9 mouse cellular contexts compared by ENCODE assay signal in the genomic region with DNA sequence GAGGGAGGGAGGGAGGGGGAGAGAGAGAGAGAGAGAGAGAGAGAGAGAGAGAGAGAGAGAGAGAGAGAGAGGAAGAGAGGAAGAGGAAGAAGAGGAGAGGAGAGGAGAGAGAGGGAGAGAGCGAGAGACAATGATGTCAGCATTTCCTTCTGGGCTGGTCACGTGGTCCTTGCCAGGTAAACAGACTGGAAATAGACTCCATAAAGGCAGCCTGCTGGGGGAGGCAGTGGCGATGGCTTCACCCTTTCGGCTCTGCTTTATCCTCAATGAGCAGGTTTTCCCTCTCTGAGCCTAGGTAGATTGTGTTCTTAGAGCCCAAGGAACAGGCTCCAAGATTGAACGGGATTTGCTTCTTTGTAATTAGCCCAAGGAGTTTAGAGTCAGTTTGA.
A peak's percentile ranks its signal among the peaks of the same experiment; 100 is the strongest.
DNase-seq lines count a peak whose midpoint lies in the region; ATAC-seq and TF ChIP-seq lines count a peak whose summit lies in the region.
"Had no signal": no experiment of that assay in that cellular context is flagged by ENCODE, and none has a peak within 500 bp of the region (broad histone marks: within the 10 kb centered on the region; RNA-seq: fewer than 3 reads in every experiment).

No protein-coding gene starts in this region.

- intact Hi-C loops in heart, postnatal 14 days (cut with DNase I): loop anchor here (5.0 to 10.0 kb wide), 3 partner anchors 95 to 493 kb away; no protein-coding TSS in a partner anchor

- H3K27me3 ChIP-seq in heart, embryonic 13.5 days (replicated peaks): peaks cover 35% of the 10 kb centered on the region
- peaks cover 28% of the 10 kb centered on the region for H3K27me3 ChIP-seq in intestine, postnatal 0 days (replicated peaks; ENCODE audit: control insufficient read depth, insufficient read depth, low read length)
- peaks cover 67% of the 10 kb centered on the region for H3K27me3 ChIP-seq in midbrain, embryonic 10.5 days (ENCODE audit: low read depth, poor library complexity, severe bottlenecking)
- H3K27me3 ChIP-seq: Patski had no signal

- H3K4me3 ChIP-seq in heart, embryonic 13.5 days: peak overlapping the region; percentile 46
- H3K4me3 ChIP-seq in intestine, postnatal 0 days (ENCODE audit: low read depth, low read length): peak overlapping the region; percentile 31
- peak overlapping the region; percentile 48 for H3K4me3 ChIP-seq in midbrain, embryonic 10.5 days

- 6% methylated on average over 5 of the region's 5 CpGs for WGBS in heart, embryonic 13.5 days
- WGBS in intestine, postnatal 0 days: 4% methylated on average over 5 of the region's 5 CpGs
- WGBS in midbrain, embryonic 10.5 days: 4% methylated on average over 5 of the region's 5 CpGs

- H3K4me1 ChIP-seq in heart, embryonic 13.5 days: peaks cover 56% of the 10 kb centered on the region
- peaks cover 7% of the 10 kb centered on the region; the same call in 1 of the 2 replicates for H3K4me1 ChIP-seq in intestine, postnatal 0 days (replicated peaks; ENCODE audit: control insufficient read depth, insufficient read depth, low read length)
- peaks cover 51% of the 10 kb centered on the region for H3K4me1 ChIP-seq in midbrain, embryonic 10.5 days

- H3K9ac ChIP-seq in heart, embryonic 13.5 days: peak overlapping the region; percentile 72
- H3K9ac ChIP-seq in intestine, postnatal 0 days (ENCODE audit: low read depth, low read length): no peak overlapping the region

- no peak for DNase-seq in heart, postnatal 14 days
- DNase-seq in embryo, embryonic 11 days: peak; percentile 71
- peak; percentile 44 for DNase-seq in midbrain, embryonic 10.5 days (ENCODE audit: low spot score)
- no peak for DNase-seq in ovary, postnatal 36 days (ENCODE audit: low spot score)
- no peak for DNase-seq in gastrocnemius, postnatal 10 days

- TF ChIP-seq CTCF in intestine, postnatal 0 days (IDR thresholded peaks at IDR 0.05; ENCODE audit: low read depth): no peak

- peak overlapping the region; percentile 81 for H3K4me2 ChIP-seq in heart, embryonic 13.5 days
- peak overlapping the region; percentile 65 for H3K4me2 ChIP-seq in intestine, postnatal 0 days (replicated peaks; ENCODE audit: low read depth)

- H3K27ac ChIP-seq in heart, embryonic 13.5 days (replicated peaks): 0 out of 2 replicates have a peak overlapping the region, but pooled peaks have one; percentile 42
- H3K27ac ChIP-seq in intestine, postnatal 0 days (ENCODE audit: low read depth, low read length): no peak overlapping the region
- H3K27ac ChIP-seq in midbrain, embryonic 10.5 days (replicated peaks): peak overlapping the region; percentile 68

- H3K36me3 ChIP-seq in heart, embryonic 13.5 days: no peaks in the 10 kb centered on the region
- H3K36me3 ChIP-seq in intestine, postnatal 0 days (ENCODE audit: control insufficient read depth, insufficient read depth): no peaks in the 10 kb centered on the region
- H3K36me3 ChIP-seq in midbrain, embryonic 10.5 days: no peaks in the 10 kb centered on the region

- ATAC-seq in heart, embryonic 13.5 days (ENCODE audit: extremely low read depth, insufficient number of reproducible peaks, low FRiP score, low TSS enrichment): peak; percentile 63
- ATAC-seq in intestine, postnatal 0 days: peak; percentile 52
- no peak for ATAC-seq in megakaryocyte-erythroid progenitor cell, adult 5-6 weeks (replicated peaks; ENCODE audit: low FRiP score, low TSS enrichment, poor library complexity, severe bottlenecking)
- ATAC-seq: Patski had no signal

- no peaks in the 10 kb centered on the region for H3K9me3 ChIP-seq in heart, embryonic 13.5 days
- no peaks in the 10 kb centered on the region for H3K9me3 ChIP-seq in intestine, postnatal 0 days (ENCODE audit: control insufficient read depth)
- H3K9me3 ChIP-seq in midbrain, embryonic 10.5 days (replicated peaks): no peaks in the 10 kb centered on the region

Comparison
In these comparisons a context has a peak if more than half of its experiments do, and no peak if none do; other contexts are left out.
1. DNase-seq: peak in embryo, embryonic 11 days (single experiment) and midbrain, embryonic 10.5 days (single experiment); none in heart, postnatal 14 days (0 of 2), ovary, postnatal 36 days (single experiment) and gastrocnemius, postnatal 10 days (single experiment).
2. Peak in every context shown above with its lines, with median percentiles within 50 percentile points of each other: H3K4me3 ChIP-seq.